Mouse (Mus musculus): ENCODE results near the gene Vrk1. TPM values are rescaled to one million over a fixed set of nuclear protein-coding genes. Genes with fewer than 3 reads are reported as not detected.

Gene Vrk1
- total and polyA plus RNA-seq, 3 experiments, result 55.2 to 124 (median 69.1) TPM

GRCm38 (mm10) chr12:106084126-106084525, 74.1 kb downstream of the Vrk1 start:
- DNase-seq (ENCODE audit: extremely low read depth), result no peak
- Histone ChIP-seq H3K4me3 (replicated peaks in 1 of 3; ENCODE audit: low read depth in 2 of 3, low read length in 2 of 3, poor library complexity in 1 of 3) (no peak overlapping the region), H3K9ac (ENCODE audit: insufficient read depth, low read depth) (no peak overlapping the region), H3K9me3 (replicated peaks; ENCODE audit: low read length) (no peaks in the 10 kb centered on the region), H3K4me1 (ENCODE audit: control insufficient read depth in 1 of 2, insufficient read depth in 2 of 2) (no peaks in the 10 kb centered on the region), H3K79me2 (replicated peaks; ENCODE audit: control insufficient read depth, extremely low read depth, insufficient read depth, poor library complexity, severe bottlenecking) (no peaks in the 10 kb centered on the region), H3K4me2 (ENCODE audit: insufficient read depth, low read depth, poor library complexity, severe bottlenecking) (no peak overlapping the region), H3K36me3 (replicated peaks in 1 of 2; ENCODE audit: control insufficient read depth in 1 of 2, insufficient read depth in 1 of 2, low read length in 1 of 2) (peaks cover 0 to 42% of the 10 kb centered on the region in 2 experiments), H3K27ac (ENCODE audit: insufficient read depth, low read depth) (no peak overlapping the region), H3K27me3 (replicated peaks) (no peaks in the 10 kb centered on the region)
- TF ChIP-seq ELF1 (IDR thresholded peaks at IDR 0.05; ENCODE audit: low read depth, low read length) (no peak), MAZ (IDR thresholded peaks at IDR 0.05; ENCODE audit: low read depth, low read length) (no peak), TCF12 (IDR thresholded peaks at IDR 0.05; ENCODE audit: low read depth, low read length) (no peak), BHLHE40 (IDR thresholded peaks at IDR 0.05; ENCODE audit: low read depth, low read length) (no peak), USF2 (conservative IDR thresholded peaks at IDR 0.05; ENCODE audit: low read depth, low read length) (no peak), MAFK (IDR thresholded peaks at IDR 0.05; ENCODE audit: insufficient replicate concordance, low read length) (no peak), SMC3 (IDR thresholded peaks at IDR 0.05; ENCODE audit: low read depth, low read length) (no peak), ZKSCAN1 (IDR thresholded peaks at IDR 0.05; ENCODE audit: borderline replicate concordance, low read depth, low read length) (no peak), NELFE (IDR thresholded peaks at IDR 0.05; ENCODE audit: low read depth, low read length) (no peak), ZNF384 (IDR thresholded peaks at IDR 0.05; ENCODE audit: low read depth, low read length) (no peak), ZC3H11A (IDR thresholded peaks at IDR 0.05; ENCODE audit: low read depth, low read length) (no peak), MAX (IDR thresholded peaks at IDR 0.05; ENCODE audit: low read length) (no peak), MXI1 (IDR thresholded peaks at IDR 0.05; ENCODE audit: low read depth, low read length) (no peak), JUN (IDR thresholded peaks at IDR 0.05; ENCODE audit: insufficient read depth, low read depth, low read length) (no peak), EP300 (IDR thresholded peaks at IDR 0.05; ENCODE audit: low read length) (no peak), USF1 (IDR thresholded peaks at IDR 0.05; ENCODE audit: low read depth, low read length) (no peak), POLR2A (IDR thresholded peaks at IDR 0.05; ENCODE audit: low read depth, low read length) (no peak), NRF1 (IDR thresholded peaks at IDR 0.05; ENCODE audit: low read depth, low read length) (no peak)
- dilution Hi-C loops (cut with MboI; ENCODE audit: extremely low pct_ligation_motif_present, extremely low pct_unique_long_range_greater_than_20kb, low sequenced_read_pairs) (no loop called here), in situ Hi-C loops (cut with MboI; ENCODE audit: low pct_ligation_motif_present, low pct_unique_long_range_greater_than_20kb, low sequenced_read_pairs) (no loop called here)

GRCm38 (mm10) chr12:106094827-106095226, 84.8 kb downstream of the Vrk1 start:
- Histone ChIP-seq H3K27ac (ENCODE audit: insufficient read depth, low read depth) (no peak overlapping the region), H3K4me2 (ENCODE audit: insufficient read depth, low read depth, poor library complexity, severe bottlenecking) (no peak overlapping the region), H3K4me1 (ENCODE audit: control insufficient read depth in 1 of 2, insufficient read depth in 2 of 2) (no peaks in the 10 kb centered on the region), H3K36me3 (replicated peaks in 1 of 2; ENCODE audit: control insufficient read depth in 1 of 2, insufficient read depth in 1 of 2, low read length in 1 of 2) (peaks cover 0 to 3% of the 10 kb centered on the region in 2 experiments), H3K27me3 (replicated peaks) (no peaks in the 10 kb centered on the region), H3K9me3 (replicated peaks; ENCODE audit: low read length) (peaks cover 46% of the 10 kb centered on the region), H3K9ac (ENCODE audit: insufficient read depth, low read depth) (no peak overlapping the region), H3K4me3 (replicated peaks in 1 of 3; ENCODE audit: low read depth in 2 of 3, low read length in 2 of 3, poor library complexity in 1 of 3) (no peak overlapping the region), H3K79me2 (replicated peaks; ENCODE audit: control insufficient read depth, extremely low read depth, insufficient read depth, poor library complexity, severe bottlenecking) (no peaks in the 10 kb centered on the region)
- no peak for DNase-seq (ENCODE audit: extremely low read depth)
- in situ Hi-C loops (cut with MboI; ENCODE audit: low pct_ligation_motif_present, low pct_unique_long_range_greater_than_20kb, low sequenced_read_pairs) (no loop called here), dilution Hi-C loops (cut with MboI; ENCODE audit: extremely low pct_ligation_motif_present, extremely low pct_unique_long_range_greater_than_20kb, low sequenced_read_pairs) (no loop called here)
- no peak for TF ChIP-seq MAX (IDR thresholded peaks at IDR 0.05; ENCODE audit: low read length)
- TF ChIP-seq IRF4 (IDR thresholded peaks at IDR 0.05; ENCODE audit: low read depth, low read length), result no peak
- no peak for TF ChIP-seq TCF12 (IDR thresholded peaks at IDR 0.05; ENCODE audit: low read depth, low read length)
- no peak for TF ChIP-seq CHD1 (IDR thresholded peaks at IDR 0.05; ENCODE audit: low read depth, low read length)
- no peak for TF ChIP-seq CTCF (conservative IDR thresholded peaks at IDR 0.05 in 1 of 2, IDR thresholded peaks at IDR 0.05 in 1 of 2; ENCODE audit: low read depth in 2 of 2, low read length in 2 of 2)
- no peak for TF ChIP-seq RAD21 (IDR thresholded peaks at IDR 0.05; ENCODE audit: low read depth, low read length)
- no peak for TF ChIP-seq SMC3 (IDR thresholded peaks at IDR 0.05; ENCODE audit: low read depth, low read length)
- no peak for TF ChIP-seq USF1 (IDR thresholded peaks at IDR 0.05; ENCODE audit: low read depth, low read length)

Measured in CH12.LX (cell line).